Mouse (Mus musculus) heart, embryonic 11.5 days (tissue): Measurements from ENCODE around the gene Creb1. TPM values are rescaled to one million over a fixed set of nuclear protein-coding genes. Genes with fewer than 3 reads are reported as not detected.

Experiments used
- ATAC-seq: fragments of 200-750 bp; cut with Nextera tagmentation; replicated peaks from 2 replicates; pipeline ENCODE4 v1.8.0; 2017; ENCODE audit warnings: moderate library complexity; ENCODE audit not compliant: insufficient number of reproducible peaks, low FRiP score, low TSS enrichment
- H3K27ac ChIP-seq: fragments of 300-500 bp; sonication (generic); 2 replicates; pipeline ENCODE4 v1.5.1; 2014; ENCODE audit warnings: mild to moderate bottlenecking, low read depth, low read length
- H3K27me3 ChIP-seq: fragments of 300-500 bp; sonication (generic); 2 replicates; pipeline ENCODE4 v1.6.1; 2014; ENCODE audit warnings: mild to moderate bottlenecking, low read length, mixed read lengths; ENCODE audit not compliant: control insufficient read depth, insufficient read depth
- H3K36me3 ChIP-seq: fragments of 300-500 bp; sonication (generic); 2 replicates; pipeline ENCODE4 v1.6.1; 2014; ENCODE audit warnings: mild to moderate bottlenecking, low read length, moderate library complexity, mixed read lengths; ENCODE audit not compliant: control insufficient read depth, insufficient read depth
- H3K4me1 ChIP-seq: fragments of 300-500 bp; sonication (generic); 2 replicates; pipeline ENCODE4 v1.6.1; 2014; ENCODE audit warnings: low read length; ENCODE audit not compliant: control insufficient read depth, insufficient read depth
- H3K4me2 ChIP-seq: fragments of 300-500 bp; sonication (generic); 2 replicates; pipeline ENCODE4 v1.6.1; 2014; ENCODE audit warnings: mild to moderate bottlenecking, moderate library complexity
- H3K4me3 ChIP-seq: fragments of 300-500 bp; sonication (generic); 2 replicates; pipeline ENCODE4 v1.5.1; 2014; ENCODE audit warnings: low read depth, low read length
- H3K9ac ChIP-seq: fragments of 300-500 bp; sonication (generic); 2 replicates; pipeline ENCODE4 v1.6.1; 2014; ENCODE audit warnings: mild to moderate bottlenecking, low read depth, low read length, moderate library complexity
- H3K9me3 ChIP-seq: fragments of 300-500 bp; sonication (generic); replicated peaks from 2 replicates; pipeline ENCODE4 v1.6.1; 2016; ENCODE audit warnings: low read length; ENCODE audit not compliant: control insufficient read depth
- WGBS: fragments of 180-500 bp; shearing (Covaris S2); extraction: QIAGEN DNeasy Blood & Tissue Kit; methylation state at CpG from one replicate; pipeline ENCODE4 v1.1.7; 2014; ENCODE audit not compliant: insufficient replicate concordance; 5-methylcytosine and 5-hydroxymethylcytosine counted together
- polyA plus RNA-seq: library from polyadenylated mRNA; unstranded; fragments of >200 nt; fragmentation: Nextera tagmentation; extraction: Ambion mirVana; gene quantifications from 2 replicates; pipeline ENCODE4 v1.2.1, GENCODE M21; 2014

The Creb1 gene
- polyA plus RNA-seq, 1 experiment from 2014 or later = 33.2 TPM

- Histone ChIP-seq H3K4me2 (peak within 1 kb of the TSS; percentile 75), H3K27ac (peak within 1 kb of the TSS; percentile 86), H3K36me3 (no peaks in the 10 kb centered on the region), H3K4me1 (peaks cover 7% of the 10 kb centered on the region; the same call in 1 of the 2 replicates), H3K4me3 (peak within 1 kb of the TSS; percentile 85), H3K9me3 (no peaks in the 10 kb centered on the region), H3K27me3 (no peaks in the 10 kb centered on the region), H3K9ac (peak within 1 kb of the TSS; percentile 93)
- 1% methylated on average over 72 of the region's 72 CpGs for WGBS
- ATAC-seq = peak; percentile 90
These were observed 84.7 kb downstream of the Creb1 start, which contains the start of gene Mettl21a for GRCm38 (mm10) chr1:64616881-64617714. Gene Mettl21a (minus strand): TSS chr1:64617242.

- Histone ChIP-seq H3K9me3 (no peaks in the 10 kb centered on the region), H3K4me2 (peak overlapping the region; percentile 75), H3K9ac (peak overlapping the region; percentile 93), H3K27ac (peak overlapping the region; percentile 86), H3K27me3 (no peaks in the 10 kb centered on the region), H3K36me3 (no peaks in the 10 kb centered on the region), H3K4me1 (peaks cover 7% of the 10 kb centered on the region; the same call in 1 of the 2 replicates), H3K4me3 (peak overlapping the region; percentile 85)
- ATAC-seq = peak; percentile 79
- WGBS = under 1% methylated on average over 15 of the region's 15 CpGs
These were observed 85.2 kb downstream of the Creb1 start for GRCm38 (mm10) chr1:64617715-64617984.

- Histone ChIP-seq H3K4me2 (peak overlapping the region; percentile 75), H3K27me3 (no peaks in the 10 kb centered on the region), H3K4me1 (peaks cover 7% of the 10 kb centered on the region; the same call in 1 of the 2 replicates), H3K9me3 (no peaks in the 10 kb centered on the region), H3K4me3 (peak overlapping the region; percentile 85), H3K27ac (no peak overlapping the region), H3K36me3 (no peaks in the 10 kb centered on the region), H3K9ac (peak overlapping the region; percentile 93)
- WGBS = 76% methylated on average over 3 of the region's 3 CpGs
- no peak for ATAC-seq
These were observed 85.8 kb downstream of the Creb1 start for GRCm38 (mm10) chr1:64618226-64618625.

GRCm38 (mm10) chr1:64621116-64621515 lies 88.7 kb downstream of the Creb1 start:
- Histone ChIP-seq H3K4me2 (no peak overlapping the region), H3K36me3 (no peaks in the 10 kb centered on the region), H3K27me3 (no peaks in the 10 kb centered on the region), H3K4me1 (peaks cover 4% of the 10 kb centered on the region), H3K9ac (no peak overlapping the region), H3K27ac (no peak overlapping the region), H3K4me3 (no peak overlapping the region), H3K9me3 (no peaks in the 10 kb centered on the region)
- ATAC-seq = no peak
- WGBS = 77% methylated on average over 5 of the region's 5 CpGs

- no peak overlapping the region for H3K27ac ChIP-seq
- 55% methylated on average over 12 of the region's 12 CpGs for WGBS
- H3K9ac ChIP-seq = no peak overlapping the region
- ATAC-seq = no peak
- no peaks in the 10 kb centered on the region for H3K36me3 ChIP-seq
- H3K9me3 ChIP-seq = no peaks in the 10 kb centered on the region
- no peaks in the 10 kb centered on the region for H3K27me3 ChIP-seq
- no peak overlapping the region for H3K4me3 ChIP-seq
- H3K4me1 ChIP-seq = peaks cover 2% of the 10 kb centered on the region; the same call in 1 of the 2 replicates
- no peak overlapping the region for H3K4me2 ChIP-seq
These were observed 91.4 kb downstream of the Creb1 start for GRCm38 (mm10) chr1:64623558-64624435.

DNA sequence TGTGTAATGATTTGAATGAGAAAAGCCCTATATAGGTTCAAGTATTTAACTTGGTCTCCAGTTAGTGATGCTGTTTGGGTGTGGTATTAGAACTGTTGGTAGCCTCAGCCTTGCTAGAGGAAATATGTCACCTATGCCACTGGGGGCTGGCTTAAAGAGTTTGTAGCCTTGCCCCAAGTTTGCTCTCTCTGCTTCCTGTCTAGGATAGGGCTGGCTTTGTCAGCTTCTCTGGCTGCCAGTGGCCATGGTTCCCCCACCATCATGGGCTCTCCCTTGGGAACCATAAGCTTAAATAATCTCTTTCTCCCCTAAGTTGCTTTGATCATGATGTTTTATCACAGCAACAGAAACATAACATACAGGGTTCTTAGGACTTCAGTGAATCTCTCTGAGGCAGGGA lies 92.8 kb downstream of the Creb1 start:
- peaks cover 2% of the 10 kb centered on the region; the same call in 1 of the 2 replicates for H3K4me1 ChIP-seq
- no peak for ATAC-seq

DNA sequence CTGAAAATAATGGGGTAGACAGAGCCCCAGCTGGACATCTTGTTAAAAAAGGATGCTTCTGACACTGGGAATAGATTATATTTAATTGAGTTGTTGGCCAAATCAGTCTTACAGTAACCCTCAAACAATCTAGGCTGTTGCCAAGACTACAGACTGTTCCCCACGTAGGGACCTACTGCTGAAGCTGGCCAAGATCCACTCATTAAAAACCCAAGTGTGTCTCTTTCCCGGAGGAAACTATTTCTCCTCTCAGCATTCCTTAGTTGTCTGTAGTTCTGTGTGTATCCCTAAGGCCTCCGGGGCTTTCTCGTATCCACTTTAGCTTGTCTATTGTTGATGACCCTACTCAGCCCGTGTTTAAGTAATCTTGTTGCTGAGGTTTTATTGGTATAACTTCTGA lies 99.1 kb downstream of the Creb1 start:
- 73% methylated on average over 5 of the region's 5 CpGs for WGBS
- no peaks in the 10 kb centered on the region for H3K9me3 ChIP-seq
- no peak for ATAC-seq
- no peak overlapping the region for H3K4me3 ChIP-seq
- H3K27me3 ChIP-seq = no peaks in the 10 kb centered on the region
- no peaks in the 10 kb centered on the region for H3K36me3 ChIP-seq
- no peak overlapping the region for H3K27ac ChIP-seq
- peaks cover 2% of the 10 kb centered on the region; the same call in 1 of the 2 replicates for H3K4me1 ChIP-seq
- H3K4me2 ChIP-seq = no peak overlapping the region
- H3K9ac ChIP-seq = no peak overlapping the region

More for the DNA sequence above, 92.8 kb downstream of the Creb1 start:
- Histone ChIP-seq H3K9me3 (no peaks in the 10 kb centered on the region), H3K27me3 (no peaks in the 10 kb centered on the region), H3K9ac (no peak overlapping the region), H3K27ac (no peak overlapping the region), H3K36me3 (no peaks in the 10 kb centered on the region), H3K4me3 (no peak overlapping the region), H3K4me2 (no peak overlapping the region)

- Histone ChIP-seq H3K9me3 (no peaks in the 10 kb centered on the region), H3K4me1 (peaks cover 2% of the 10 kb centered on the region; the same call in 1 of the 2 replicates), H3K27ac (no peak overlapping the region), H3K9ac (no peak overlapping the region), H3K36me3 (no peaks in the 10 kb centered on the region), H3K4me3 (no peak overlapping the region), H3K27me3 (no peaks in the 10 kb centered on the region), H3K4me2 (no peak overlapping the region)
- ATAC-seq = no peak
- 75% methylated on average over 3 of the region's 3 CpGs for WGBS
These were observed 100.8 kb downstream of the Creb1 start for GRCm38 (mm10) chr1:64633237-64633636.
